Comparison of ENCODE assay signal across 16 mouse cellular contexts in genomic region chr3:87958056-87958455, GRCm38 (mm10). TPM values are rescaled to one million over a fixed set of nuclear protein-coding genes. Genes with fewer than 3 reads are reported as not detected.
DNase-seq lines count a peak whose midpoint lies in the region; ATAC-seq and TF ChIP-seq lines count a peak whose summit lies in the region.
"Had no signal": no experiment of that assay in that cellular context is flagged by ENCODE, and none has a peak within 500 bp of the region (broad histone marks: within the 10 kb centered on the region; RNA-seq: fewer than 3 reads in every experiment).

No protein-coding gene starts in this region.

- TF ChIP-seq CTCF in thymus, adult 2 months (IDR thresholded peaks at IDR 0.05; ENCODE audit: borderline replicate concordance, control insufficient read depth, extremely low read depth, insufficient read depth, low read length, poor library complexity) = no peak

- ATAC-seq in forebrain, embryonic 12.5 days (ENCODE audit: low FRiP score) = no peak
- ATAC-seq in forebrain, embryonic 14.5 days = no peak
- ATAC-seq in kidney, embryonic 16.5 days (ENCODE audit: low FRiP score, low TSS enrichment) = no peak
- ATAC-seq in limb, embryonic 13.5 days (ENCODE audit: low FRiP score, low read depth) = no peak
- no peak for ATAC-seq in activated CD4-positive, CD25-positive, alpha-beta regulatory T cell, adult 4 months
- ATAC-seq: inflammation-experienced regulatory T-cells, adult 6 months had no signal

- WGBS in forebrain, embryonic 12.5 days = 0% methylated on average over 1 of the region's 1 CpGs
- WGBS in forebrain, embryonic 14.5 days = 8% methylated on average over 1 of the region's 1 CpGs
- WGBS in kidney, embryonic 16.5 days = 19% methylated on average over 1 of the region's 1 CpGs
- 0% methylated on average over 1 of the region's 1 CpGs for WGBS in limb, embryonic 13.5 days
- 88% methylated on average over 1 of the region's 1 CpGs for WGBS in thymus, adult 2 months

- no peak overlapping the region for H3K4me3 ChIP-seq in forebrain, embryonic 12.5 days (replicated peaks)
- no peak overlapping the region for H3K4me3 ChIP-seq in forebrain, embryonic 14.5 days (ENCODE audit: low read depth, low read length)
- no peak overlapping the region for H3K4me3 ChIP-seq in kidney, embryonic 16.5 days (ENCODE audit: low read length)
- no peak overlapping the region for H3K4me3 ChIP-seq in limb, embryonic 13.5 days
- H3K4me3 ChIP-seq in thymus, adult 2 months (ENCODE audit: control insufficient read depth, insufficient read depth, low read length) = no peak overlapping the region
- H3K4me3 ChIP-seq: heart, embryonic 13.5 days; liver, embryonic 13.5 days had no signal

- no peak overlapping the region for H3K4me2 ChIP-seq in forebrain, embryonic 12.5 days
- H3K4me2 ChIP-seq in forebrain, embryonic 14.5 days (ENCODE audit: low read length) = no peak overlapping the region
- no peak overlapping the region for H3K4me2 ChIP-seq in kidney, embryonic 16.5 days (replicated peaks; ENCODE audit: low read depth, low read length)
- no peak overlapping the region; the same call in 1 of the 2 replicates for H3K4me2 ChIP-seq in limb, embryonic 13.5 days (replicated peaks)
- H3K4me2 ChIP-seq: heart, embryonic 13.5 days; liver, embryonic 13.5 days had no signal

- TF ChIP-seq POLR2A in thymus, adult 2 months (IDR thresholded peaks at IDR 0.05; ENCODE audit: control insufficient read depth, extremely low read depth, insufficient read depth, low read length, poor library complexity) = no peak

- H3K27me3 ChIP-seq in forebrain, embryonic 12.5 days = no peaks in the 10 kb centered on the region
- H3K27me3 ChIP-seq in forebrain, embryonic 14.5 days (replicated peaks; ENCODE audit: control insufficient read depth, insufficient read depth, low read length) = no peaks in the 10 kb centered on the region
- H3K27me3 ChIP-seq in kidney, embryonic 16.5 days (ENCODE audit: insufficient read depth, low read length) = no peaks in the 10 kb centered on the region
- H3K27me3 ChIP-seq in limb, embryonic 13.5 days = no peaks in the 10 kb centered on the region
- H3K27me3 ChIP-seq in thymus, adult 2 months (ENCODE audit: control insufficient read depth, insufficient read depth, low read length) = peaks cover under 1% of the 10 kb centered on the region; the same call in 1 of the 2 replicates

- no peak for DNase-seq in forebrain, embryonic 14.5 days (ENCODE audit: low spot score)
- DNase-seq in kidney, postnatal 10 days = no peak
- DNase-seq in embryo, embryonic 11 days = peak; percentile 55
- no peak for DNase-seq in thymus, adult 2 months
- DNase-seq: adrenal gland, adult 2 months; cerebellum, postnatal 10 days; heart, postnatal 4 days; kidney, postnatal 25 days; liver, embryonic 13.5 days; right cerebral cortex, postnatal 4 days had no signal

- peak overlapping the region; percentile 2; the same call in 1 of the 2 replicates for H3K27ac ChIP-seq in forebrain, embryonic 12.5 days
- no peak overlapping the region for H3K27ac ChIP-seq in forebrain, embryonic 14.5 days (ENCODE audit: low read depth, low read length)
- H3K27ac ChIP-seq in kidney, embryonic 16.5 days (ENCODE audit: low read length) = peak overlapping the region; percentile 76
- H3K27ac ChIP-seq in limb, embryonic 13.5 days = peak overlapping the region; percentile 39
- H3K27ac ChIP-seq in thymus, adult 2 months (ENCODE audit: control insufficient read depth, insufficient read depth, low read length) = no peak overlapping the region
- H3K27ac ChIP-seq: heart, embryonic 13.5 days; liver, embryonic 13.5 days had no signal

- H3K36me3 ChIP-seq in forebrain, embryonic 12.5 days (replicated peaks) = peaks cover 16% of the 10 kb centered on the region; the same call in 1 of the 2 replicates
- no peaks in the 10 kb centered on the region for H3K36me3 ChIP-seq in forebrain, embryonic 14.5 days (ENCODE audit: control insufficient read depth, insufficient read depth, low read length)
- no peaks in the 10 kb centered on the region for H3K36me3 ChIP-seq in kidney, embryonic 16.5 days (ENCODE audit: insufficient read depth, low read length)
- H3K36me3 ChIP-seq in limb, embryonic 13.5 days = peaks cover 23% of the 10 kb centered on the region
- no peaks in the 10 kb centered on the region for H3K36me3 ChIP-seq in thymus, adult 2 months (ENCODE audit: control insufficient read depth, insufficient read depth, low read length)
- H3K36me3 ChIP-seq: heart, embryonic 13.5 days; liver, embryonic 13.5 days had no signal

- H3K9ac ChIP-seq in forebrain, embryonic 12.5 days = 0 out of 2 replicates have a peak overlapping the region, but pooled peaks have one; percentile 18
- no peak overlapping the region for H3K9ac ChIP-seq in forebrain, embryonic 14.5 days (ENCODE audit: low read length)
- no peak overlapping the region; the same call in 1 of the 2 replicates for H3K9ac ChIP-seq in kidney, embryonic 16.5 days (replicated peaks; ENCODE audit: low read length)
- H3K9ac ChIP-seq in limb, embryonic 13.5 days = no peak overlapping the region
- H3K9ac ChIP-seq: liver, embryonic 13.5 days had no signal

- peaks cover 31% of the 10 kb centered on the region for H3K4me1 ChIP-seq in forebrain, embryonic 12.5 days
- peaks cover 12% of the 10 kb centered on the region; the same call in 1 of the 2 replicates for H3K4me1 ChIP-seq in forebrain, embryonic 14.5 days (ENCODE audit: control insufficient read depth, insufficient read depth, low read length)
- peaks cover 27% of the 10 kb centered on the region; the same call in 1 of the 2 replicates for H3K4me1 ChIP-seq in kidney, embryonic 16.5 days (ENCODE audit: insufficient read depth, low read length)
- peaks cover 32% of the 10 kb centered on the region for H3K4me1 ChIP-seq in limb, embryonic 13.5 days
- H3K4me1 ChIP-seq in thymus, adult 2 months (replicated peaks; ENCODE audit: control insufficient read depth, insufficient read depth, low read length) = 0 out of 2 replicates have a peak, but pooled peaks cover 3% of the 10 kb centered on the region

- H3K9me3 ChIP-seq in forebrain, embryonic 12.5 days = no peaks in the 10 kb centered on the region
- H3K9me3 ChIP-seq in forebrain, embryonic 14.5 days (replicated peaks; ENCODE audit: control insufficient read depth, low read length) = no peaks in the 10 kb centered on the region
- no peaks in the 10 kb centered on the region for H3K9me3 ChIP-seq in kidney, embryonic 16.5 days (ENCODE audit: low read length)
- H3K9me3 ChIP-seq in limb, embryonic 13.5 days = no peaks in the 10 kb centered on the region
- H3K9me3 ChIP-seq: heart, embryonic 13.5 days; liver, embryonic 13.5 days had no signal

RNA-seq across cellular contexts. Expression of gene Crabp2, which starts 9.6 kb away (rescaled TPM):
- 246 TPM in 2 replicates for polyA plus RNA-seq in forebrain, embryonic 12.5 days (2016; fragmentation: Nextera tagmentation; extraction: Ambion mirVana)
- polyA plus RNA-seq in forebrain, embryonic 14.5 days (2014; fragmentation: Nextera tagmentation; extraction: Ambion mirVana) = 32.8 and 35.9 TPM in 2 replicates
- 62.0 and 67.8 TPM in 2 replicates for polyA plus RNA-seq in kidney, embryonic 16.5 days (2015; fragmentation: Nextera tagmentation; extraction: Ambion mirVana)
- 518 and 520 TPM in 2 replicates for polyA plus RNA-seq in limb, embryonic 13.5 days (2015; fragmentation: Nextera tagmentation; extraction: Ambion mirVana)
- not detected for polyA plus RNA-seq in activated CD4-positive, CD25-positive, alpha-beta regulatory T cell, adult 4 months (2017; shearing (Covaris generic))
- 1.6 and 2.3 TPM in 2 replicates for polyA plus RNA-seq in thymus, adult 2 months (2012; rRNA removed)
- polyA plus RNA-seq: adrenal gland, adult 2 months; inflammation-experienced regulatory T-cells, adult 6 months had no signal

RNA-seq across cellular contexts. Expression of gene Nes, which starts 12.8 kb away (rescaled TPM):
- 148 and 162 TPM in 2 replicates for polyA plus RNA-seq in forebrain, embryonic 12.5 days (2016; fragmentation: Nextera tagmentation; extraction: Ambion mirVana)
- polyA plus RNA-seq in forebrain, embryonic 14.5 days (2014; fragmentation: Nextera tagmentation; extraction: Ambion mirVana) = 23.1 and 27.8 TPM in 2 replicates
- polyA plus RNA-seq in kidney, embryonic 16.5 days (2015; fragmentation: Nextera tagmentation; extraction: Ambion mirVana) = 25.7 and 26.6 TPM in 2 replicates
- 30.5 and 32.8 TPM in 2 replicates for polyA plus RNA-seq in limb, embryonic 13.5 days (2015; fragmentation: Nextera tagmentation; extraction: Ambion mirVana)
- not detected for polyA plus RNA-seq in activated CD4-positive, CD25-positive, alpha-beta regulatory T cell, adult 4 months (2017; shearing (Covaris generic))
- 1.1 and 1.3 TPM in 2 replicates for polyA plus RNA-seq in thymus, adult 2 months (2012; rRNA removed)
- polyA plus RNA-seq: inflammation-experienced regulatory T-cells, adult 6 months had no signal

RNA-seq across cellular contexts. Expression of gene Rrnad1, which starts 27.5 kb away (rescaled TPM):
- 20.5 and 23.7 TPM in 2 replicates for polyA plus RNA-seq in forebrain, embryonic 12.5 days (2016; fragmentation: Nextera tagmentation; extraction: Ambion mirVana)
- 15.6 and 20.2 TPM in 2 replicates for polyA plus RNA-seq in forebrain, embryonic 14.5 days (2014; fragmentation: Nextera tagmentation; extraction: Ambion mirVana)
- 19.9 and 22.7 TPM in 2 replicates for polyA plus RNA-seq in kidney, embryonic 16.5 days (2015; fragmentation: Nextera tagmentation; extraction: Ambion mirVana)
- 22.3 and 23.6 TPM in 2 replicates for polyA plus RNA-seq in limb, embryonic 13.5 days (2015; fragmentation: Nextera tagmentation; extraction: Ambion mirVana)
- polyA plus RNA-seq in activated CD4-positive, CD25-positive, alpha-beta regulatory T cell, adult 4 months (2017; shearing (Covaris generic)) = 10 to 100 TPM; 16.3 to 19.7 TPM
- polyA plus RNA-seq in thymus, adult 2 months (2012; rRNA removed) = 68.0 and 75.4 TPM in 2 replicates

RNA-seq across cellular contexts. Expression of gene Isg20l2, which starts 27.9 kb away (rescaled TPM):
- 80.5 and 88.2 TPM in 2 replicates for polyA plus RNA-seq in forebrain, embryonic 12.5 days (2016; fragmentation: Nextera tagmentation; extraction: Ambion mirVana)
- 17.9 and 20.0 TPM in 2 replicates for polyA plus RNA-seq in forebrain, embryonic 14.5 days (2014; fragmentation: Nextera tagmentation; extraction: Ambion mirVana)
- 60.2 and 68.7 TPM in 2 replicates for polyA plus RNA-seq in kidney, embryonic 16.5 days (2015; fragmentation: Nextera tagmentation; extraction: Ambion mirVana)
- 65.5 and 66.7 TPM in 2 replicates for polyA plus RNA-seq in limb, embryonic 13.5 days (2015; fragmentation: Nextera tagmentation; extraction: Ambion mirVana)
- 10 to 100 TPM; 17.8 to 18.5 TPM for polyA plus RNA-seq in activated CD4-positive, CD25-positive, alpha-beta regulatory T cell, adult 4 months (2017; shearing (Covaris generic))
- polyA plus RNA-seq in thymus, adult 2 months (2012; rRNA removed) = 31.6 and 40.8 TPM in 2 replicates

RNA-seq across cellular contexts. Expression of gene Mrpl24, which starts 38.8 kb away (rescaled TPM):
- 75.8 and 86.1 TPM in 2 replicates for polyA plus RNA-seq in forebrain, embryonic 12.5 days (2016; fragmentation: Nextera tagmentation; extraction: Ambion mirVana)
- polyA plus RNA-seq in forebrain, embryonic 14.5 days (2014; fragmentation: Nextera tagmentation; extraction: Ambion mirVana) = 69.5 and 71.2 TPM in 2 replicates
- 76.1 and 80.1 TPM in 2 replicates for polyA plus RNA-seq in kidney, embryonic 16.5 days (2015; fragmentation: Nextera tagmentation; extraction: Ambion mirVana)
- polyA plus RNA-seq in limb, embryonic 13.5 days (2015; fragmentation: Nextera tagmentation; extraction: Ambion mirVana) = 66.5 and 73.9 TPM in 2 replicates
- polyA plus RNA-seq in activated CD4-positive, CD25-positive, alpha-beta regulatory T cell, adult 4 months (2017; shearing (Covaris generic)) = 100 to 1,000 TPM; 158 to 159 TPM
- 60.5 and 72.4 TPM in 2 replicates for polyA plus RNA-seq in thymus, adult 2 months (2012; rRNA removed)

Comparison
In these comparisons a context has a peak if more than half of its experiments do, and no peak if none do; other contexts are left out.
1. H3K27ac ChIP-seq: peak in forebrain, embryonic 12.5 days (single experiment), kidney, embryonic 16.5 days (single experiment) and limb, embryonic 13.5 days (single experiment); none in forebrain, embryonic 14.5 days (single experiment) and thymus, adult 2 months (single experiment).
2. RNA of gene Crabp2, which starts 9.6 kb away (polyA plus RNA-seq): 518 to 520 TPM in limb, embryonic 13.5 days, 246 TPM in forebrain, embryonic 12.5 days, 62.0 to 67.8 TPM in kidney, embryonic 16.5 days and 32.8 to 35.9 TPM in forebrain, embryonic 14.5 days; 1.6 to 2.3 TPM in thymus, adult 2 months and not detected in activated CD4-positive, CD25-positive, alpha-beta regulatory T cell, adult 4 months; every median in the first group is over 10 times any median in the second.
3. RNA of gene Nes, which starts 12.8 kb away (polyA plus RNA-seq): 148 to 162 TPM in forebrain, embryonic 12.5 days, 30.5 to 32.8 TPM in limb, embryonic 13.5 days, 25.7 to 26.6 TPM in kidney, embryonic 16.5 days and 23.1 to 27.8 TPM in forebrain, embryonic 14.5 days; 1.1 to 1.3 TPM in thymus, adult 2 months and not detected in activated CD4-positive, CD25-positive, alpha-beta regulatory T cell, adult 4 months; every median in the first group is over 10 times any median in the second.